Mouse (Mus musculus) embryonic facial prominence, embryonic 14.5 days (tissue): ENCODE data around the gene Ryr1. TPM values are rescaled to one million over a fixed set of nuclear protein-coding genes. Genes with fewer than 3 reads are reported as not detected.
"Not testable (repeated sequence)": the region's sequence is repeated elsewhere in the genome, so short reads cannot be mapped to it uniquely, and the experiment has no call there.

Experiments
- ATAC-seq: fragments of 200-750 bp; cut with Nextera tagmentation; 2 replicates; pipeline ENCODE4 v1.8.0; 2017; ENCODE audit warnings: low read depth, moderate number of reproducible peaks, moderate TSS enrichment
- DNase-seq: peaks from one replicate; pipeline ENCODE4 v3.0.0-alpha.2; 2015; ENCODE audit warnings: low spot score
- H3K27ac ChIP-seq: fragments of 300-500 bp; sonication (generic); replicated peaks from 2 replicates; pipeline ENCODE4 v1.5.1; 2014; ENCODE audit warnings: low read depth, mild to moderate bottlenecking, low read length, moderate library complexity
- H3K27me3 ChIP-seq: fragments of 300-500 bp; sonication (generic); replicated peaks from 2 replicates; pipeline ENCODE4 v1.6.1; 2014; ENCODE audit warnings: low read length; ENCODE audit not compliant: control insufficient read depth, insufficient read depth
- H3K36me3 ChIP-seq: fragments of 300-500 bp; sonication (generic); 2 replicates; pipeline ENCODE4 v1.6.1; 2014; ENCODE audit warnings: low read length, mixed read lengths; ENCODE audit not compliant: control insufficient read depth, insufficient read depth
- H3K4me1 ChIP-seq: fragments of 300-500 bp; sonication (generic); 2 replicates; pipeline ENCODE4 v1.6.1; 2014; ENCODE audit warnings: antibody characterized with exemption, low read length; ENCODE audit not compliant: control insufficient read depth, insufficient read depth
- H3K4me2 ChIP-seq: fragments of 300-500 bp; sonication (generic); 2 replicates; pipeline ENCODE4 v1.6.1; 2014; ENCODE audit warnings: low read depth, mild to moderate bottlenecking, low read length, moderate library complexity, mixed read lengths
- H3K4me3 ChIP-seq: fragments of 300-500 bp; sonication (generic); 2 replicates; pipeline ENCODE4 v1.5.1; 2014; ENCODE audit warnings: low read depth, mild to moderate bottlenecking, low read length
- H3K9ac ChIP-seq: fragments of 300-500 bp; sonication (generic); 2 replicates; pipeline ENCODE4 v1.6.1; 2014; ENCODE audit warnings: low read depth, mild to moderate bottlenecking, low read length, moderate library complexity, mixed read lengths
- H3K9me3 ChIP-seq: fragments of 300-500 bp; sonication (generic); 2 replicates; pipeline ENCODE4 v1.6.1; 2016; ENCODE audit warnings: low read length; ENCODE audit not compliant: control insufficient read depth
- WGBS: fragments of 180-500 bp; shearing (Covaris S2); extraction: QIAGEN DNeasy Blood & Tissue Kit; methylation state at CpG from one replicate; pipeline ENCODE4 v1.1.7; 2014; 5-methylcytosine and 5-hydroxymethylcytosine counted together
- polyA plus RNA-seq: library from polyadenylated mRNA; unstranded; fragments of >200 nt; fragmentation: Nextera tagmentation; extraction: Ambion mirVana; gene quantifications from 2 replicates; pipeline ENCODE4 v1.2.1, GENCODE M21; 2014

The Ryr1 gene
- polyA plus RNA-seq, 1 experiment from 2014 or later, result 10.6 TPM

DNA sequence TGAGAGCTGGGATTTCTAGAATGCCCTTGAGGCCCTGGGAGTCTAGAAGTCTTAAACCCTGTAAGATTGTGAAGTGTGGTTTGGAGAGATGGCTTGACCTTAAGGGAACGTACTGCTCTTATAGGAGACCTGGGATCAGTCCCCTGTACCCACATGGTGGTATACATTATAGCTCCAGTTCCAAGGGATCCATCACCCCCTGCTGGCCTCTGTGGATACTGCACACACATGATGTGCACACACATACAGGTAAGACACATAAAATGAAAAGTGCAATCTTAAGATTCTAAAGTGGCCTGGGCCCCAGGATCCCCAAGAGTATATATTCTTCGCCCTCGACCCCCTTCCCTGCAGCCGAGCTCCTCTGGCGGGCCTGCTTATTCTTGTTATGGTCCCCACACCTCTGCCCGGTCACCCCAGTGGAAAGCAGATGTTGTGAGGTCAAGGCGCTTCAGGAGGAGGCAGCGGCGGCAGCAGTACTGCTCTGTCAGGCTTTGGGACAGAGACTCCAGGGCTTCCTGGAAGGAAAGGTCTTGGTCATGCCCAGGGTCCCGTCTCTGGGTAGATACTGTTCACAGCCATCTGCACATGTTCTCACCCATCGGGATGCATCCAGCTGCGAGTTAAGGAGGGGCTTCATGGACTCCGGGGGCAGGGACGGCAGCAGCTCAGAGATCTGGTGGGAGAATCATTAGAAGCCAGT, 29.2 kb upstream of the Ryr1 start:
- no peaks in the 10 kb centered on the region for H3K9me3 ChIP-seq
- 0 out of 2 replicates have a peak, but pooled peaks cover 7% of the 10 kb centered on the region for H3K27me3 ChIP-seq
- H3K27ac ChIP-seq, result no peak overlapping the region
- H3K4me3 ChIP-seq, result no peak overlapping the region
- no peak overlapping the region for H3K9ac ChIP-seq
- no peak for DNase-seq
- 0 out of 2 replicates have a peak, but pooled peaks cover 2% of the 10 kb centered on the region for H3K4me1 ChIP-seq
- H3K4me2 ChIP-seq, result no peak overlapping the region
- 96% methylated on average over 14 of the region's 14 CpGs for WGBS
- no peaks in the 10 kb centered on the region for H3K36me3 ChIP-seq
- ATAC-seq, result no peak

DNA sequence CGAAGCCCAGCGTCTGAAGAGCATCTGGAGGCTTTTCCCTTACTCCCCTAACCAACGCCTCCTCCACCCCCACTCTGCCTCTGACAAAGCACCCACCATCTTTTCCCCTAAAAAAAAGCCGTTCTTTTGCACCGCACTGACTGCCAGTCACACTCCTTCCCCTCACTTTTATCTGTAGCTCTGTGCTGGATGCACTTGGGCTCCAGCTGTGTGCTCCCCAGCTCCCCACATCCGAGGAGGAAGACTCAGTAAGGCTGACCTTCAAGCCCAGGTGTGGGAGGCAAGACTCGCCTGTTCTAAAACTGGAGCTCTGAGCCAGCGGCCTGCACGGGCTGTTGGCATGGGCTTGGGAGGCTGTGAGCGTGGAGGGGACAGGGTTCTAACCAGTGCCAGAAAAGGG, 26.5 kb upstream of the Ryr1 start:
- H3K27me3 ChIP-seq, result no peaks in the 10 kb centered on the region
- 0 out of 2 replicates have a peak, but pooled peaks cover 2% of the 10 kb centered on the region for H3K4me1 ChIP-seq
- ATAC-seq (no peak), DNase-seq (no peak)
- H3K4me3 ChIP-seq, result no peak overlapping the region
- no peaks in the 10 kb centered on the region for H3K36me3 ChIP-seq
- H3K9ac ChIP-seq, result no peak overlapping the region
- no peak overlapping the region for H3K4me2 ChIP-seq
- no peak overlapping the region for H3K27ac ChIP-seq
- 65% methylated on average over 10 of the region's 10 CpGs for WGBS
- no peaks in the 10 kb centered on the region for H3K9me3 ChIP-seq

DNA sequence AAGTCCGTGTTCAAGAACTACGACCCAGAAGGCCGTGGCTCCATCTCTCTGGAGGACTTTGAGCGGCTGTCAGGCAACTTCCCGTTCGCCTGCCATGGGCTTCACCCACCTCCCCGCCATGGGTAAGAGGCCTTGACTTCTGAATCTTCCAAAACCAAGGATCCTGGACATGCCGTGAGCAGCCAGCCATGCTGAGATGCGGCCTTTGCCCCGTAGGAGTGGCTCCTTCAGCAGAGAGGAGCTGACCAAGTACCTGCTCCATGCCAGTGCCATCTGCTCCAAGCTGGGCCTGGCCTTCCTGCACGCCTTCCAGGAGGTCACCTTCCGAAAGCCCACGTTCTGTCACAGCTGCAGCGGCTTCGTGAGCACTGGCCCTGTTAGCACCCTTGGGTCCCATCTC, 23.8 kb upstream of the Ryr1 start:
- Histone ChIP-seq H3K27me3 (no peaks in the 10 kb centered on the region), H3K4me3 (no peak overlapping the region), H3K9me3 (no peaks in the 10 kb centered on the region), H3K4me1 (no peaks in the 10 kb centered on the region), H3K36me3 (no peaks in the 10 kb centered on the region), H3K27ac (no peak overlapping the region), H3K9ac (no peak overlapping the region), H3K4me2 (no peak overlapping the region)
- DNase-seq, result no peak
- no peak for ATAC-seq
- WGBS, result 91% methylated on average over 15 of the region's 15 CpGs

DNA sequence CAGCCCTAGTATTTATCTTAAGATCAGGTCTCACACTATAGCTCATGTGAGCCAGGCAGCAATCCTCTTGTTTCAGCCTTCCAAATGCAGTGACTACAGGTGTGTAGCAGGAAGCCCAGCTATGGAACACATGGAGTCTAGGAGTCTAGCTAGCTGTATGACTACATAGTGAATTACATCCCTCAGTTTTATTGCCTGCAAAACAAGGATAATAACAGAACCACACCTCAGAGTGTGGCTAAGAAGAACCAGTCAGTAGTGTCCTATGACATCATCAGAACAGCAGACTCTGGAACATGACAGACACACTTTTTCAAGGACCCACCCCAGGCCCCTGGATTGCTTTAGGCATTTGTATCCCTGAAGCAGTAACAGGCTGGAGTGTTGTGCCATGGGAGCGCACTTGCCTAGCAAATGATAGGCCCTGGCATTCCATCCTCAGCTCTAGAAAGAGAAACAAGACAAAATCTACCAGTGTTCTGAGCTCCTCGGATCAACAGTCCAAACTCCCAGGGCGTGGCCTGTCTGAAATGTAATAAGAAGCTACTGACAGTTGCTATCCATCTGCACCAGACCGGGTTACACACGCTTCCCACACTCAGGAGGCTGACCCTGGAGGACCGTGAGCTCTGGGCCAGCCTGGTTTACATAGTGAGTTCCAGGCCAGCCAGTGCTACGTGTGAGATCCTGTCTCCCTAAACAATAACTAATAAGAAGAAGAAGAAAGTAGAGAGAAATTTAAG, 21.8 kb upstream of the Ryr1 start:
- Histone ChIP-seq H3K4me3 (no peak overlapping the region), H3K9ac (no peak overlapping the region), H3K4me2 (no peak overlapping the region), H3K36me3 (no peaks in the 10 kb centered on the region), H3K27ac (no peak overlapping the region), H3K9me3 (no peaks in the 10 kb centered on the region), H3K27me3 (no peaks in the 10 kb centered on the region), H3K4me1 (no peaks in the 10 kb centered on the region)
- no peak for ATAC-seq
- 64% methylated on average over 7 of the region's 7 CpGs for WGBS
- no peak for DNase-seq

DNA sequence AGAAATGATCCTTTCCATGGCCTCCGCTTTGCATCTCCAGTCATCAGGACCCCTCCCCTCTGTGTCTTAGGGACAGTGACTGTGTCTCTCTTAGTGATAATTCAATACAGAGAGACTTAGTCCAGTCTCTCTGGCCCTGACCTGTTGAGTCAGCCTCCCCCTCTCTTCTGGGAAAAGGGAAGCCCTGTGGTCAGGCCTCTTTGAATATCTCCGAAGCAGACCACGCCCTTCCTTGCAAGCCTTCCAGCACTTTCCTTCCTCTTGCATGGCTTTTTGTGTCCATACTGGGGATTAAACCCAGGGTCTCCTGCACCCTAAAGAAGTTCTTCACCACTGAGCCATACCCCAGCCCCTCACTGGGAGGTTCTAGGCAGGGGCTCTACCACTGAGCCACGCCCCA, 19.0 kb upstream of the Ryr1 start:
- Histone ChIP-seq H3K9ac (no peak overlapping the region), H3K4me1 (no peaks in the 10 kb centered on the region), H3K4me2 (no peak overlapping the region), H3K4me3 (no peak overlapping the region), H3K36me3 (no peaks in the 10 kb centered on the region), H3K9me3 (no peaks in the 10 kb centered on the region), H3K27ac (no peak overlapping the region), H3K27me3 (no peaks in the 10 kb centered on the region)
- DNase-seq (no peak), ATAC-seq (no peak)
- 90% methylated on average over 4 of the region's 4 CpGs for WGBS

DNA sequence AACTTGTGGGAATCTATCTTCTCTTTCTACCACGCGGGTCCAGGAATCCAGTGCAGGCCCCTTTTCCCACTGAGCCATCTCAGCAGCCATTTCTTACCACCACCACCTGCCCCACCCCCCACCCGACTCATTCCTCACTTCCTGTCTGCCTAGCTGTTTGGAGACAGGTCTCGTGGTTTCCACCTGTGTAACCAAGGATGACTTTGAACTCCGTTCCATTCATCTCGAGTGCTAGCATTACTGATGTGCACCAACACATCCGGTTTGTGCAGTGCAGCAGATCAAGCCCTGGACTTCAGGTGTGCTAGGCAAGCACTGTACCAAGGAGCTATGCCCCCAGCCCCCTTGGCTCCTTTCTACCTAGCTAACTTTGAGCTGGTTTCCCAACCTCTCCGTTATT, 16.4 kb upstream of the Ryr1 start:
- ATAC-seq, result no peak
- Histone ChIP-seq H3K4me1 (no peaks in the 10 kb centered on the region), H3K4me3 (no peak overlapping the region), H3K9ac (no peak overlapping the region), H3K27me3 (no peaks in the 10 kb centered on the region), H3K36me3 (no peaks in the 10 kb centered on the region), H3K4me2 (no peak overlapping the region), H3K27ac (no peak overlapping the region), H3K9me3 (no peaks in the 10 kb centered on the region)
- DNase-seq, result no peak
- WGBS, result 77% methylated on average over 8 of the region's 8 CpGs

DNA sequence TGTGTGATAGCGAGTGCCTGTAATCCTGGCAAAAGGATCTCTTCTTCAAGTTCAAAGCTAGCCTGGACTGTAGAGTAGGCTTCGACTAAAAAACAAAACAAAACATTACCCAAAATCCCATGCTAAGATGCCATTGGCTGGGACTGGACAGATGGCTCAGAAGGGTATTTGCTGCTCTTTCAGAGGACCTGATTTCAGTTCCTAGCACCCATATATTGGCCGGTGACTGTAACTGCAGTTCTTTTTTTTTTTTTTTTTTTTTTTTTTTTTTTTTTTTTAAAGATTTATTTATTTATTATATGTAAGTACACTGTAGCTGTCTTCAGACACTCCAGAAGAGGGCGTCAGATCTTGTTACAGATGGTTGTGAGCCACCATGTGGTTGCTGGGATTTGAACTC, 14.3 kb upstream of the Ryr1 start:
- H3K27me3 ChIP-seq, H3K27ac ChIP-seq, H3K9me3 ChIP-seq, DNase-seq, H3K4me3 ChIP-seq, H3K4me1 ChIP-seq, H3K36me3 ChIP-seq, ATAC-seq, H3K4me2 ChIP-seq, H3K9ac ChIP-seq: not testable (repeated sequence)
- WGBS, result 89% methylated on average over 3 of the region's 4 CpGs

DNA sequence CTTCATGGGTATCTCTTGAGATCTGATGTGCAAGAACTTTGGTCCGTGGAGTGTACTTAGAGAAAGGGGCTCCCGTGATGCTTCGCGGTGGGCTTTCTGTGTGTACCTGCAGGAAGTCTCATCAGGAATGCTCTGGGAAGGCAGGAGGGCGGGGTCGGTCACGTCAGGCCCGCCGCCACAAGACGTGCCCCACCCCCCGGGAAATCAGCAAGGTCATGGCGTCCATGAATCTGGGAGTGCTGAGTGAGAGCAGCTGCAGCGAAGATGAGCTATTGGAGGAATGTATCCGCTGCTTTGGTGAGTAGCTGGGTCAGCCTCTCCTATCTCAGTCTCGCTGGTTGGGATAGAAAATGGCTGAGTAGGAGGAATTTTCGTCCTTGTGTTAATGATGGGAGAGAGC, 12.4 kb upstream of the Ryr1 start:
- 44% methylated on average over 16 of the region's 16 CpGs for WGBS

More for the DNA sequence above, 12.4 kb upstream of the Ryr1 start:
- Histone ChIP-seq H3K36me3 (no peaks in the 10 kb centered on the region), H3K4me2 (no peak overlapping the region), H3K27me3 (no peaks in the 10 kb centered on the region), H3K9ac (no peak overlapping the region), H3K4me1 (no peaks in the 10 kb centered on the region), H3K27ac (no peak overlapping the region), H3K4me3 (no peak overlapping the region), H3K9me3 (no peaks in the 10 kb centered on the region)
- DNase-seq, result no peak
- ATAC-seq, result no peak
